Mouse (Mus musculus): ENCODE measurements around the gene Olfr904. TPM values are rescaled to one million over a fixed set of nuclear protein-coding genes. Genes with fewer than 3 reads are reported as not detected.
"Not testable (repeated sequence)": the region's sequence is repeated elsewhere in the genome, so short reads cannot be mapped to it uniquely, and the experiment has no call there.

Olfr904 gene
- polyA plus RNA-seq (2016; fragmentation: Nextera tagmentation; extraction: Ambion mirVana): not detected in 2 replicates

- no peak within 1 kb of the TSS for H3K27ac ChIP-seq (replicated peaks)
- no peak within 1 kb of the TSS for H3K9ac ChIP-seq (replicated peaks)
- no peak within 1 kb of the TSS for H3K4me2 ChIP-seq (replicated peaks)
- H3K4me3 ChIP-seq: no peak within 1 kb of the TSS
- H3K9me3 ChIP-seq: no peaks in the 10 kb centered on the region
- H3K27me3 ChIP-seq: no peaks in the 10 kb centered on the region
- no peaks in the 10 kb centered on the region for H3K36me3 ChIP-seq
- H3K4me1 ChIP-seq: no peaks in the 10 kb centered on the region
- ATAC-seq (ENCODE audit: low FRiP score, low read depth): no peak
These were observed at the start of gene Olfr904 for GRCm38 (mm10) chr9:38462844-38463243. Gene Olfr904 (plus strand): TSS chr9:38463144.

GRCm38 (mm10) chr9:38413502-38413901, 49.4 kb upstream of the Olfr904 start:
- ATAC-seq (ENCODE audit: low FRiP score, low read depth); H3K27me3 ChIP-seq; H3K9me3 ChIP-seq; H3K9ac ChIP-seq (replicated peaks); H3K4me2 ChIP-seq (replicated peaks); H3K4me1 ChIP-seq; H3K36me3 ChIP-seq; H3K27ac ChIP-seq (replicated peaks); H3K4me3 ChIP-seq: not testable (repeated sequence)
- 93% methylated on average over 14 of the region's 14 CpGs for WGBS

GRCm38 (mm10) chr9:38423801-38424200, 39.1 kb upstream of the Olfr904 start:
- Histone ChIP-seq H3K36me3 (no peaks in the 10 kb centered on the region), H3K9ac (replicated peaks) (no peak overlapping the region), H3K4me1 (no peaks in the 10 kb centered on the region), H3K9me3 (no peaks in the 10 kb centered on the region; the same call in 1 of the 2 replicates), H3K4me3 (no peak overlapping the region), H3K27me3 (no peaks in the 10 kb centered on the region), H3K4me2 (replicated peaks) (no peak overlapping the region), H3K27ac (replicated peaks) (no peak overlapping the region)
- ATAC-seq (ENCODE audit: low FRiP score, low read depth): no peak

GRCm38 (mm10) chr9:38427026-38427425, 35.9 kb upstream of the Olfr904 start:
- H3K4me1 ChIP-seq: no peaks in the 10 kb centered on the region
- no peak for ATAC-seq (ENCODE audit: low FRiP score, low read depth)
- H3K9ac ChIP-seq (replicated peaks): no peak overlapping the region
- H3K9me3 ChIP-seq: no peaks in the 10 kb centered on the region
- no peak overlapping the region for H3K4me2 ChIP-seq (replicated peaks)
- H3K27ac ChIP-seq (replicated peaks): no peak overlapping the region
- H3K27me3 ChIP-seq: no peaks in the 10 kb centered on the region
- H3K4me3 ChIP-seq: no peak overlapping the region
- 50% methylated on average over 1 of the region's 1 CpGs for WGBS
- no peaks in the 10 kb centered on the region for H3K36me3 ChIP-seq

- H3K4me3 ChIP-seq: no peak within 1 kb of the TSS
- no peaks in the 10 kb centered on the region for H3K36me3 ChIP-seq
- H3K27me3 ChIP-seq: no peaks in the 10 kb centered on the region
- ATAC-seq (ENCODE audit: low FRiP score, low read depth): no peak
- WGBS: 95% methylated on average over 1 of the region's 1 CpGs
- no peak within 1 kb of the TSS for H3K4me2 ChIP-seq (replicated peaks)
- H3K9me3 ChIP-seq: no peaks in the 10 kb centered on the region
- no peak within 1 kb of the TSS for H3K9ac ChIP-seq (replicated peaks)
- no peaks in the 10 kb centered on the region for H3K4me1 ChIP-seq
- no peak within 1 kb of the TSS for H3K27ac ChIP-seq (replicated peaks)
These were observed 33.8 kb upstream of the Olfr904 start, which contains the start of gene Olfr901 for GRCm38 (mm10) chr9:38429155-38429554. Gene Olfr901 (plus strand): TSS chr9:38429455.

GRCm38 (mm10) chr9:38447352-38447751, 15.6 kb upstream of the Olfr904 start, which contains the start of gene Olfr902:
Gene Olfr902 (plus strand): TSS chr9:38447652.
- Histone ChIP-seq H3K4me3 (no peak within 1 kb of the TSS), H3K4me2 (replicated peaks) (no peak within 1 kb of the TSS), H3K9ac (replicated peaks) (no peak within 1 kb of the TSS), H3K27me3 (no peaks in the 10 kb centered on the region), H3K36me3 (no peaks in the 10 kb centered on the region), H3K27ac (replicated peaks) (no peak within 1 kb of the TSS), H3K4me1 (no peaks in the 10 kb centered on the region), H3K9me3 (no peaks in the 10 kb centered on the region)
- ATAC-seq (ENCODE audit: low FRiP score, low read depth): no peak
- 89% methylated on average over 5 of the region's 5 CpGs for WGBS

- no peak for ATAC-seq (ENCODE audit: low FRiP score, low read depth)
- Histone ChIP-seq H3K27me3 (no peaks in the 10 kb centered on the region), H3K27ac (replicated peaks) (no peak within 1 kb of the TSS), H3K4me3 (no peak within 1 kb of the TSS), H3K36me3 (no peaks in the 10 kb centered on the region), H3K9ac (replicated peaks) (no peak within 1 kb of the TSS), H3K4me1 (no peaks in the 10 kb centered on the region), H3K9me3 (no peaks in the 10 kb centered on the region), H3K4me2 (replicated peaks) (no peak within 1 kb of the TSS)
These were observed 7.9 kb downstream of the Olfr904 start, which contains the start of gene Olfr905 for GRCm38 (mm10) chr9:38470807-38471206. Gene Olfr905 (plus strand): TSS chr9:38471107.

GRCm38 (mm10) chr9:38486785-38487184, 23.8 kb downstream of the Olfr904 start, which contains the start of gene Olfr906:
Gene Olfr906 (plus strand): TSS chr9:38487085.
- Histone ChIP-seq H3K4me3 (no peak within 1 kb of the TSS), H3K9me3 (no peaks in the 10 kb centered on the region), H3K4me2 (replicated peaks) (no peak within 1 kb of the TSS), H3K9ac (replicated peaks) (no peak within 1 kb of the TSS), H3K4me1 (no peaks in the 10 kb centered on the region), H3K27me3 (no peaks in the 10 kb centered on the region), H3K27ac (replicated peaks) (no peak within 1 kb of the TSS), H3K36me3 (no peaks in the 10 kb centered on the region)
- no peak for ATAC-seq (ENCODE audit: low FRiP score, low read depth)
- 85% methylated on average over 3 of the region's 3 CpGs for WGBS

GRCm38 (mm10) chr9:38495501-38495900, 32.6 kb downstream of the Olfr904 start, which contains the start of gene Olfr907:
Gene Olfr907 (plus strand): TSS chr9:38495801.
- no peaks in the 10 kb centered on the region for H3K4me1 ChIP-seq
- H3K9ac ChIP-seq (replicated peaks): no peak within 1 kb of the TSS
- ATAC-seq (ENCODE audit: low FRiP score, low read depth): no peak
- 78% methylated on average over 2 of the region's 2 CpGs for WGBS
- H3K4me2 ChIP-seq (replicated peaks): no peak within 1 kb of the TSS
- no peak within 1 kb of the TSS for H3K27ac ChIP-seq (replicated peaks)
- no peaks in the 10 kb centered on the region for H3K27me3 ChIP-seq
- H3K4me3 ChIP-seq: no peak within 1 kb of the TSS
- no peaks in the 10 kb centered on the region for H3K9me3 ChIP-seq
- no peaks in the 10 kb centered on the region for H3K36me3 ChIP-seq

- no peak for ATAC-seq (ENCODE audit: low FRiP score, low read depth)
- no peaks in the 10 kb centered on the region for H3K36me3 ChIP-seq
These were observed 49.4 kb downstream of the Olfr904 start for GRCm38 (mm10) chr9:38512353-38512752.

More at GRCm38 (mm10) chr9:38512353-38512752, 49.4 kb downstream of the Olfr904 start:
- Histone ChIP-seq H3K9me3 (no peaks in the 10 kb centered on the region), H3K4me2 (replicated peaks) (no peak overlapping the region), H3K4me3 (no peak overlapping the region), H3K27me3 (no peaks in the 10 kb centered on the region), H3K27ac (replicated peaks) (no peak overlapping the region), H3K9ac (replicated peaks) (no peak overlapping the region), H3K4me1 (no peaks in the 10 kb centered on the region)
- WGBS: 80% methylated on average over 2 of the region's 2 CpGs

Other genes starting within 250 kb of the Olfr904 start
- not detected in 2 replicates for gene Olfr894, start 245.1 kb upstream of the Olfr904 start, polyA plus RNA-seq (2016; fragmentation: Nextera tagmentation; extraction: Ambion mirVana)
- gene Olfr143, start 210.4 kb upstream of the Olfr904 start, polyA plus RNA-seq (2016; fragmentation: Nextera tagmentation; extraction: Ambion mirVana): not detected in 2 replicates
- not detected in 2 replicates for gene Olfr895, start 195.3 kb upstream of the Olfr904 start, polyA plus RNA-seq (2016; fragmentation: Nextera tagmentation; extraction: Ambion mirVana)
- gene Olfr896-ps1, start 172.0 kb upstream of the Olfr904 start, polyA plus RNA-seq (2016; fragmentation: Nextera tagmentation; extraction: Ambion mirVana): not detected in 2 replicates
- not detected in 2 replicates for gene Olfr25, start 134.1 kb upstream of the Olfr904 start, polyA plus RNA-seq (2016; fragmentation: Nextera tagmentation; extraction: Ambion mirVana)
- not detected in 2 replicates for gene Olfr898, start 114.7 kb upstream of the Olfr904 start, polyA plus RNA-seq (2016; fragmentation: Nextera tagmentation; extraction: Ambion mirVana)
- gene Olfr250, start 96.2 kb upstream of the Olfr904 start, polyA plus RNA-seq (2016; fragmentation: Nextera tagmentation; extraction: Ambion mirVana): not detected in 2 replicates
- not detected in 2 replicates for gene Olfr251, start 86.1 kb upstream of the Olfr904 start, polyA plus RNA-seq (2016; fragmentation: Nextera tagmentation; extraction: Ambion mirVana)
- gene Olfr147, start 61.4 kb upstream of the Olfr904 start, polyA plus RNA-seq (2016; fragmentation: Nextera tagmentation; extraction: Ambion mirVana): not detected in 2 replicates
- gene Olfr901, start 33.7 kb upstream of the Olfr904 start, polyA plus RNA-seq (2016; fragmentation: Nextera tagmentation; extraction: Ambion mirVana): not detected in 2 replicates
- gene Olfr902, start 15.5 kb upstream of the Olfr904 start, polyA plus RNA-seq (2016; fragmentation: Nextera tagmentation; extraction: Ambion mirVana): not detected in 2 replicates
- not detected in 2 replicates for gene Olfr905, start 8.0 kb downstream of the Olfr904 start, polyA plus RNA-seq (2016; fragmentation: Nextera tagmentation; extraction: Ambion mirVana)
- not detected in 2 replicates for gene Olfr906, start 23.9 kb downstream of the Olfr904 start, polyA plus RNA-seq (2016; fragmentation: Nextera tagmentation; extraction: Ambion mirVana)
- not detected in 2 replicates for gene Olfr907, start 32.7 kb downstream of the Olfr904 start, polyA plus RNA-seq (2016; fragmentation: Nextera tagmentation; extraction: Ambion mirVana)
- not detected in 2 replicates for gene Olfr911-ps1, start 58.4 kb downstream of the Olfr904 start, polyA plus RNA-seq (2016; fragmentation: Nextera tagmentation; extraction: Ambion mirVana)
- not detected in 2 replicates for gene Olfr910, start 74.7 kb downstream of the Olfr904 start, polyA plus RNA-seq (2016; fragmentation: Nextera tagmentation; extraction: Ambion mirVana)
- not detected in 2 replicates for gene Olfr912, start 117.0 kb downstream of the Olfr904 start, polyA plus RNA-seq (2016; fragmentation: Nextera tagmentation; extraction: Ambion mirVana)
- not detected in 2 replicates for gene Olfr913, start 129.6 kb downstream of the Olfr904 start, polyA plus RNA-seq (2016; fragmentation: Nextera tagmentation; extraction: Ambion mirVana)
- gene Olfr914, start 142.0 kb downstream of the Olfr904 start, polyA plus RNA-seq (2016; fragmentation: Nextera tagmentation; extraction: Ambion mirVana): not detected in 2 replicates
- not detected in 2 replicates for gene Olfr916, start 196.7 kb downstream of the Olfr904 start, polyA plus RNA-seq (2016; fragmentation: Nextera tagmentation; extraction: Ambion mirVana)
- not detected in 2 replicates for gene Olfr917, start 202.7 kb downstream of the Olfr904 start, polyA plus RNA-seq (2016; fragmentation: Nextera tagmentation; extraction: Ambion mirVana)
- gene Olfr918, start 211.5 kb downstream of the Olfr904 start, polyA plus RNA-seq (2016; fragmentation: Nextera tagmentation; extraction: Ambion mirVana): not detected in 2 replicates
- gene Olfr919, start 240.5 kb downstream of the Olfr904 start, polyA plus RNA-seq (2016; fragmentation: Nextera tagmentation; extraction: Ambion mirVana): not detected in 2 replicates

Data from midbrain, embryonic 12.5 days (tissue).